ENCODE assay signal across 1 mouse cellular context in genomic region chr15:9289660-9290059, GRCm38 (mm10).
A peak's percentile ranks its signal among the peaks of the same experiment; 100 is the strongest.
TF ChIP-seq lines count a peak whose summit lies in the region.

No protein-coding gene starts in this region.

TF ChIP-seq in CH12.LX, 34 proteins besides CTCF, POLR2A, EP300 and RAD21:
- TF ChIP-seq GABPA (IDR thresholded peaks at IDR 0.05; ENCODE audit: insufficient replicate concordance, low read depth, low read length) (no peak), CHD1 (IDR thresholded peaks at IDR 0.05; ENCODE audit: low read depth, low read length) (no peak), KAT2A (IDR thresholded peaks at IDR 0.05; ENCODE audit: insufficient replicate concordance, low read length) (no peak), SMC3 (IDR thresholded peaks at IDR 0.05; ENCODE audit: low read depth, low read length) (peak; percentile 52), IRF4 (IDR thresholded peaks at IDR 0.05; ENCODE audit: low read depth, low read length) (no peak), NRF1 (IDR thresholded peaks at IDR 0.05; ENCODE audit: low read depth, low read length) (no peak)
